Mouse (Mus musculus): Measurements from ENCODE around the gene Olfr1276.

The Olfr1276 gene

DNA sequence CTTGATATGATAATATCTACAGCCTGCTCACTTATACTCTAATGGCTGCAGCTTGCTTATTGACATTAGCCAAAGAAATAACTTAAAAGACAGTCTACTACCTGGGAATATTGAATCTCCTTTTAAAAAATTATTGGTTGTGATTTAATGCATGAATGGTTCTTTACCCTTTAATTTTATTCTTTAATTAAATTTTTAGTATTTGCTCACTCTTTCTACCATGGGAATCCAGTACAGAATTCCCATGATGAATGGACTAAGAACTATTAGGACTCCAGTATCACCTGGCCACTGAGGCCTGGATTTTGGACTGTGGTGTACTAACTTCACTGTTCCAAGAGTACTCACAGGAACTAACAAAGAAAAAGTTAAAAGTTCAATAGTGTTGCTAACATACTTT is at the start of gene Olfr1276:
Gene Olfr1276 (plus strand): TSS at position 301 of the 400 bp plus-strand sequence.
- DNase-seq (ENCODE audit: low read depth in 2 of 2, low spot score in 2 of 2) = no peak

DNA sequence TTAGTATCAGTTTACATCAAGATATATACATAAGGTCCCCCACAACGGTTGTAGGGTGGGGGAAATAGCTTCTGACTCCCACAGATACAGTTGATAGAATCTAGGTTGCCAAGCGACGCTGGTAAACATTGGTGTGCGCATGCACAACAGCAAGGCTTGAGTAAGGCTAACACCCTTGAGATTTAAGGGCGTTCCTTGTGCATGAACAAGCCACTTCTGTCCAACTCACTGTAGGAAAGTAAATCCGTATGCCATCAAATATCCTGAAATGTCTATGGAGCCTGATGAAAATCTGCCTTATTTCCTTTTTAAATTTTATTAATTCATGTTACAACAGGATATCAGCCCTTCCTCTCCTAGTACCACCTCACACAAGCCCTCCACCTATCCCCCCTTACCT is 24.8 kb upstream of the Olfr1276 start, which contains the start of gene 4930430A15Rik:
Gene 4930430A15Rik (minus strand): TSS at position 101 of the 400 bp plus-strand sequence.
- no peak for DNase-seq (ENCODE audit: low read depth in 2 of 2, low spot score in 2 of 2)

DNA sequence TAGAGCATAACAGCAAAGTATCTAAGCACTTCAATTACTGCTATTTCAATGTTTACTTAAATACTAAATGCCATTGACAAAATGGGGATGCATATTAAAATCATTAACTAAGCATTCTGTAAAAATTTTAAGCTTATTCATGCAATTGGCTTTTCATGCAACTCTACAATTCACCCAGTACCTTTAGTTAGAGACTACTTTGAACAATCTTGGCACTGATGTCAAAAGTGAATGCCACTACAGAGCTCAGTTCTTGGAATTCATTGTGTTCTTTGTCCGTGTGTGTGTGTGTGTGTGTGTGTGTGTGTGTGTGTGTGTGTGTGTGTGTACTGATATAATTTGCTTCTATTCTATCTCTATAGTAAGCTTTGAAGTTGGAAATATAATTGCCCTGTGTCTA is 19.1 kb upstream of the Olfr1276 start, which contains the start of gene Olfr1275:
Gene Olfr1275 (minus strand): TSS at position 101 of the 400 bp plus-strand sequence.
- no peak for DNase-seq (ENCODE audit: low read depth in 2 of 2, low spot score in 2 of 2)

GRCm38 (mm10) chr2:111274006-111274405 is 19.7 kb downstream of the Olfr1276 start, which contains the start of gene Olfr1277:
Gene Olfr1277, minus strand, starts transcription at chr2:111274106.
- no peak for DNase-seq (ENCODE audit: low read depth in 2 of 2, low spot score in 2 of 2)

DNA sequence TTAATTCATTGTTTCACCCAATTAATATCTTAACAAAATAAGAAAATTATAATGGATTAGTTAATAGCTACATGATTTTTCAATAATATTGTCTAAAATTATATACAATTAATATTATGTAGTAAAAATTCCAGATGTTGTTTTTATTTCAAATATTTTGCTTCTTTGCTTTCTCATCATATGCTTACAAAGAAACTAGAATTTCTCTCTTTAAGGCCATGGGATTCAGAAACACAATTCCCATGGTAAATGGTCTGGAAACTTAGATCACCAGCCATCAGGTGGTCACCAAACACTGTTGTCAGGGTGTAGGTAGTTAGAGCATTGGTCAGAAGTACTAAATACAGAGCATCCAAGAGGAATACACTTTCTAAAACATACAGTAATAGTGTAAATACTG is 35.5 kb downstream of the Olfr1276 start, which contains the start of gene Olfr1278:
Gene Olfr1278 (plus strand): TSS at position 301 of the 400 bp plus-strand sequence.
- DNase-seq (ENCODE audit: low read depth in 2 of 2, low spot score in 2 of 2) = no peak

DNA sequence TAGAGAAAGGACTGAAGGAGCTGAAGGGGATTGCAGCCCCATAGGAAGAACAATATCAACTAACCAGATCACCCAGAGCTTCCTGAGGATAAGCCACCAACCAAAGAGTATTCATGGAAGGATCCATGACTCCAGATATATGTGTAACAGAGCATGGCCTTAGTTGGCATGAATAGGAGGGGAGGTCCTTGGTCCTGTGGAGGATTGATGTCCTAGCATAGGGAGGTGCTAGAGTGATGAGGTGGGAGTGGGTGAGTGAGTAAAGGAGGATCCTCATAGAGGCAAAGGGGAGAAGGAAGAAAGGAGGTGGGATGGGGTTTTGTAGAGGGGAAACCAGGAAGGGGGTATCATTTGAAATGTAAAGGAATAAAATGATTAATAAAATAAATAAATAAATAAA is 44.2 kb downstream of the Olfr1276 start:
- no peak for DNase-seq (ENCODE audit: low read depth in 2 of 2, low spot score in 2 of 2)

- DNase-seq (ENCODE audit: low read depth in 2 of 2, low spot score in 2 of 2) = no peak
Observed at GRCm38 (mm10) chr2:111300374-111300773, 46.1 kb downstream of the Olfr1276 start, which contains the start of gene Olfr1279. Gene Olfr1279, plus strand, starts transcription at chr2:111300635.
